Mouse (Mus musculus): ENCODE data around the gene Arl15. TPM values are rescaled to one million over a fixed set of nuclear protein-coding genes. Genes with fewer than 3 reads are reported as not detected.

The Arl15 gene
- polyA plus RNA-seq, 1 experiment from 2014 or later, result 14.6 TPM

DNA sequence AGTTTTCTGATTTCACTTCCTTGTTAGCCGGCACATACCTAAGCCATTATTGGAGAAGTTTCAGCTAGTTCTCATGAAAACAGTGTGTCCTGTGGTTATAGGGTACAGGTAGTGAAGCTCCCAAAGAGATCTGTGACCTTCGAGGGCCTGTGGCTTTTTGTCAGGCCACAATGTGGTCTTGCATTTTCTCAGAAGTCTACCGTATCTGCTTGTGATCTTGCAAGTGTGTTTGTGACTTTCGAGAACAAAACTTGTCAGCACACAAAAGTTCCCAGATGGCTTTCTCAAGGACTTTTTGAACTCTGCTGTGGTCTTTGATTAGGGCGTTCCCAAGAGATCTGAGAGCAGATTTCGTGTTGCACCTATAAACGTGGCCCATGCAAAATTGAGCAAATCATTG is 394.5 kb downstream of the Arl15 start:
- Histone ChIP-seq H3K4me3 (ENCODE audit: low read depth, low read length) (no peak overlapping the region), H3K9me3 (ENCODE audit: control insufficient read depth, low read length) (no peaks in the 10 kb centered on the region), H3K4me2 (ENCODE audit: low read depth, low read length, severe bottlenecking) (no peak overlapping the region), H3K9ac (ENCODE audit: low read length) (no peak overlapping the region), H3K27ac (ENCODE audit: low read depth, low read length) (no peak overlapping the region), H3K27me3 (ENCODE audit: control insufficient read depth, insufficient read depth, low read length) (no peaks in the 10 kb centered on the region), H3K36me3 (ENCODE audit: control insufficient read depth, insufficient read depth, low read length) (no peaks in the 10 kb centered on the region), H3K4me1 (replicated peaks; ENCODE audit: control insufficient read depth, insufficient read depth, low read length) (no peaks in the 10 kb centered on the region)
- DNase-seq (ENCODE audit: low spot score) (no peak), ATAC-seq (replicated peaks; ENCODE audit: low FRiP score) (no peak)
- whole genome bisulfite sequencing, result 96% methylated on average over 7 of the region's 7 CpGs

DNA sequence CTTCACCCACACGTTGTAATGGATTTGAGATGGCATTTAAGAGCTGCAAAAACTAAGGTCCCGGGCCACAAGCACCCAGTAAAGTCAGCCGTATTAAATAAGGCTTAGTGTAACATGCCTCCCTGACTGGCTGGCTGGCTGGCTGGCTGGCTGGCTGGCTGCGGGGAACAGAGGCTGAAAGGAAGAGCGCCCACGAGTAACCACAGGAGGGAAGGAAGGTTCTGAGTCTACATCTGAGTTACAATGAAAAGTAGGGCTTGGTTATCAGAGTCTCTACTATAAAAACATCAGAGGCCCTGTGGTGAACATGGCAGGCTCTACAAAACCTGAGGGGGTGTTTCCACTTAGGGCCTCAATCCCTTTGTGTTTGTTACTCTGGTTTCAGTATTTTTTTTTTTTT is 395.1 kb downstream of the Arl15 start:
- H3K27ac ChIP-seq (ENCODE audit: low read depth, low read length), result no peak overlapping the region
- no peaks in the 10 kb centered on the region for H3K27me3 ChIP-seq (ENCODE audit: control insufficient read depth, insufficient read depth, low read length)
- H3K4me2 ChIP-seq (ENCODE audit: low read depth, low read length, severe bottlenecking), result no peak overlapping the region
- no peak overlapping the region for H3K9ac ChIP-seq (ENCODE audit: low read length)
- no peak for DNase-seq (ENCODE audit: low spot score)
- H3K9me3 ChIP-seq (ENCODE audit: control insufficient read depth, low read length), result no peaks in the 10 kb centered on the region
- WGBS, result 78% methylated on average over 6 of the region's 6 CpGs
- no peak overlapping the region for H3K4me3 ChIP-seq (ENCODE audit: low read depth, low read length)
- H3K4me1 ChIP-seq (replicated peaks; ENCODE audit: control insufficient read depth, insufficient read depth, low read length), result no peaks in the 10 kb centered on the region
- no peak for ATAC-seq (replicated peaks; ENCODE audit: low FRiP score)
- no peaks in the 10 kb centered on the region for H3K36me3 ChIP-seq (ENCODE audit: control insufficient read depth, insufficient read depth, low read length)

DNA sequence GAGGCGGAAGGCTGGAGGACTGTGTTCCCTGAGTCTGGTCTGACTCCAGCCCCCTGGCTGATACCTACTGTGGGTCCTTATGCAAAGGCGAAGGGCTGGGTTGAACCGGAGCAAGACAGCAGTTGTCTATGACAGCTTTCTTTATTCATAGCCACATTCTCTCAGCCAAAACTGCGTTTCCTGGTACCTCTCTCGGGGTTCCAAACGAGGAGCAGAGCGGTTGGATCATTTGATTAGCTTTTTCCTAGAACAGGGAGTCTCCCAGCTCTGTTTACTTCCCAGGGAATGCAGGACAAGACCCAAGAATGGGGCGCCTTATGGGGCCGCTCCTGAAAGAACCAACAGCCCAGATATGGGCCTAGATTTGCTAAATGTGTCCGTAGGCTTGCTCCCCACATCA is 396.6 kb downstream of the Arl15 start:
- H3K4me2 ChIP-seq (ENCODE audit: low read depth, low read length, severe bottlenecking), result no peak overlapping the region
- H3K9ac ChIP-seq (ENCODE audit: low read length), result no peak overlapping the region
- DNase-seq (ENCODE audit: low spot score), result no peak
- no peak overlapping the region for H3K27ac ChIP-seq (ENCODE audit: low read depth, low read length)
- no peak overlapping the region for H3K4me3 ChIP-seq (ENCODE audit: low read depth, low read length)
- no peaks in the 10 kb centered on the region for H3K36me3 ChIP-seq (ENCODE audit: control insufficient read depth, insufficient read depth, low read length)
- H3K9me3 ChIP-seq (ENCODE audit: control insufficient read depth, low read length), result no peaks in the 10 kb centered on the region
- no peaks in the 10 kb centered on the region for H3K27me3 ChIP-seq (ENCODE audit: control insufficient read depth, insufficient read depth, low read length)
- no peak for ATAC-seq (replicated peaks; ENCODE audit: low FRiP score)
- 91% methylated on average over 10 of the region's 10 CpGs for WGBS
- H3K4me1 ChIP-seq (replicated peaks; ENCODE audit: control insufficient read depth, insufficient read depth, low read length), result no peaks in the 10 kb centered on the region

DNA sequence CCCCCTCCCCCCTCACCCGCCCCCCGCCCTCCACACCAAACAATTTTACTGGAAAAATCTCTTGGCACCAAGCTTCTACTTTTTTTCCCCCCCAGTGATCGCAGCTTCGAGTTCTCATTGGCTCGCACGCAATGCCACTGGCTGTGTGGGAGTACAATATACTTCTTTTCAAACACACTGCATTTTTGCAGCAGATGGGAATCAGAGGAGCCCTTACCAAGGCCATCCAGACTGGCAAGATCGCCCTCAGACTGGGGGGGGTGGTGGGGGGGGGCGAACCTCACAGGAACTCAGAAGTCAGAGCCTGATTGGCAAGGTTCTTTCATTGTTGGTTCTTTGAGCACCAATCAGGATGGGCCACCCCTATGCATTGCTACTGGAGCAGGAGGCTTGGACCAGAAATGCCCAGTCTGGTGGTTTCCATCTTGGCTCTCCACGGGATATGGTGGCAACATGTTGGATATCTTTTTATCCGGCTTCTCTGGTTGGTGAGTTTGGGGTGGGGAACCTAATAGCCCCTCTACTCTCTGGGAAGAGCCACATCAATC is 404.0 kb downstream of the Arl15 start:
- H3K36me3 ChIP-seq (ENCODE audit: control insufficient read depth, insufficient read depth, low read length), result no peaks in the 10 kb centered on the region
- no peak for ATAC-seq (replicated peaks; ENCODE audit: low FRiP score)

DNA sequence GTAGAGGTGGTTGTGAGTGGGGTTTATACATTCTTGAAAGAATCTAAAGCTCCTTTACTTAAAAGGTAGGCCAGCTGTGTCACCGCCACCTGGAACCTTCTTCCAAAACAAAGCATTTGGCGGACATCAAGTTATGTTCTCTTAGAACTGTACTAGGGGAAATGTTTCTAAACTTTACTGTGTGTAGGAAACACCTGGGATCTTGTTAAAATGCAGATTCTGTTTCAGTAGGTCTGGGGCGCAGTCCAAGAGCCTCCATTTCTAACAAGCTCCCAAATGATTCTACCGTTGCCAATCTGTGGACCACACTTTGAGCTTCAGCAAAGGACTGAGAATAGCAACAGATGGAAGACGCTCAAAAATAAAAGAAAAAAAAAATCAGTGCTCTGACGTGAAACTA is 405.4 kb downstream of the Arl15 start:
- Histone ChIP-seq H3K9me3 (ENCODE audit: control insufficient read depth, low read length) (no peaks in the 10 kb centered on the region), H3K9ac (ENCODE audit: low read length) (no peak overlapping the region), H3K27me3 (ENCODE audit: control insufficient read depth, insufficient read depth, low read length) (no peaks in the 10 kb centered on the region), H3K4me1 (replicated peaks; ENCODE audit: control insufficient read depth, insufficient read depth, low read length) (no peaks in the 10 kb centered on the region), H3K27ac (ENCODE audit: low read depth, low read length) (no peak overlapping the region), H3K4me2 (ENCODE audit: low read depth, low read length, severe bottlenecking) (no peak overlapping the region), H3K4me3 (ENCODE audit: low read depth, low read length) (no peak overlapping the region), H3K36me3 (ENCODE audit: control insufficient read depth, insufficient read depth, low read length) (no peaks in the 10 kb centered on the region)
- DNase-seq (ENCODE audit: low spot score), result no peak
- ATAC-seq (replicated peaks; ENCODE audit: low FRiP score), result no peak
- 91% methylated on average over 6 of the region's 6 CpGs for WGBS

More for the DNA sequence above, 404.0 kb downstream of the Arl15 start:
- no peak overlapping the region for H3K9ac ChIP-seq (ENCODE audit: low read length)
- H3K4me2 ChIP-seq (ENCODE audit: low read depth, low read length, severe bottlenecking), result no peak overlapping the region
- no peaks in the 10 kb centered on the region for H3K27me3 ChIP-seq (ENCODE audit: control insufficient read depth, insufficient read depth, low read length)
- no peak for DNase-seq (ENCODE audit: low spot score)
- H3K27ac ChIP-seq (ENCODE audit: low read depth, low read length), result no peak overlapping the region
- WGBS, result 88% methylated on average over 10 of the region's 10 CpGs
- no peaks in the 10 kb centered on the region for H3K9me3 ChIP-seq (ENCODE audit: control insufficient read depth, low read length)
- H3K4me1 ChIP-seq (replicated peaks; ENCODE audit: control insufficient read depth, insufficient read depth, low read length), result no peaks in the 10 kb centered on the region
- H3K4me3 ChIP-seq (ENCODE audit: low read depth, low read length), result no peak overlapping the region

DNA sequence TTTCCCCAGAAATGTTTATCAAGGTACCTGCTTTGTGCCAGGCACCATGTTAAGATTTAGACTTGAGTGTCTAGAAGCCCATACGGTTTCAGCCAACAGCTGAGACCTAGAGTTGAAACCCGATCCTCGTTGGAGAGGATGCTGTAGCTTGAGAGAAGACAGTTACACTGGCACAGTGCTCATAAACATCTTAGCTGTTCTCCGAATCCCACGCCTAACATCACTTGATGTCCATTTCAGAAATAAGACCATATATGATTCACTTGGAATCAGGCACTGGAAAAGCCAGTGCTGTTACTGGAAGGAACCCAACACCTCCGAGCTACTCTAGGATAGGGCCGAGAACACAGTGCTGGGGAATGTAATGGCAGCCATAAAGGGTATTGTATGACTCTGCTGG is 406.2 kb downstream of the Arl15 start:
- Histone ChIP-seq H3K9me3 (ENCODE audit: control insufficient read depth, low read length) (no peaks in the 10 kb centered on the region), H3K27ac (ENCODE audit: low read depth, low read length) (no peak overlapping the region), H3K4me2 (ENCODE audit: low read depth, low read length, severe bottlenecking) (no peak overlapping the region), H3K4me1 (replicated peaks; ENCODE audit: control insufficient read depth, insufficient read depth, low read length) (no peaks in the 10 kb centered on the region), H3K4me3 (ENCODE audit: low read depth, low read length) (no peak overlapping the region), H3K9ac (ENCODE audit: low read length) (no peak overlapping the region), H3K27me3 (ENCODE audit: control insufficient read depth, insufficient read depth, low read length) (no peaks in the 10 kb centered on the region), H3K36me3 (ENCODE audit: control insufficient read depth, insufficient read depth, low read length) (no peaks in the 10 kb centered on the region)
- 91% methylated on average over 7 of the region's 7 CpGs for WGBS
- no peak for ATAC-seq (replicated peaks; ENCODE audit: low FRiP score)
- DNase-seq (ENCODE audit: low spot score), result no peak

DNA sequence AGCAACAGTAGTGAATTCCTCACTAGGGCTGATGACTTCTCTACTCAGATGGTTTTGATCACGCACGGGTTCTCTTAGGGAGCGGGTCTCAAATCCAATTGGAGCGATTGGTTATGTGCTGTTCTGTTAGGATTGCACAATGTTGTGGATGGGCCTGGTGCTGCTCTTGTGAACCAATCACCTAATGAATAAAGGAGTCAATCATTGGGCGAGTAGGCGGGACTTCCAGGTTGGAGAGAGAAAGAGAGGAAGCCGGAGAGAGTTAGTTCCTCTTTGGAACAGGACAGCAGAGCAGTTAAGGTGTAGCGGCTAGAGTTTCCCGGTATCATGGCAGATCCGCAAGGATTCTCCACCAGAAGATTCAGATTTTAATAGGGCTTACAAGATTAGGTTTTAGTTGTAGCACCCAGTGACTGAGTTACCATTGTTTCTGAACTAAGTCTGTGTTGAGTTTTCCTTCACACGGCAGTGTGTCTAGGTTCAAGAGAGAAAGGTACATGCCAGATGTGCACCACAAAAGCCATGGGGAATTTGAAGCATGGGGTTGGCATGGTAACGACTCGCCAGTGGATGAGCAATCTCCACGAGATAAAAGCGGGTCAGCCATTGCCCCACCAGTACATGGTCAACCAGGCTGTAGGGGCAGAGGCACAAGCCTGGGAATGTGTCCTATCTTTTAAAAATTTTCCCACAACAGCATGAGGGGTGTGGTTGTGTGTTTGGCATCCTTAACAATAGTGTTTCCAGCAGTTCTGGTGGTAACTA is 408.7 kb downstream of the Arl15 start:
- no peak overlapping the region for H3K27ac ChIP-seq (ENCODE audit: low read depth, low read length)
- DNase-seq (ENCODE audit: low spot score), result no peak
- WGBS, result 91% methylated on average over 15 of the region's 15 CpGs
- H3K36me3 ChIP-seq (ENCODE audit: control insufficient read depth, insufficient read depth, low read length), result no peaks in the 10 kb centered on the region
- no peaks in the 10 kb centered on the region for H3K4me1 ChIP-seq (replicated peaks; ENCODE audit: control insufficient read depth, insufficient read depth, low read length)
- no peak overlapping the region for H3K4me3 ChIP-seq (ENCODE audit: low read depth, low read length)
- no peak overlapping the region for H3K4me2 ChIP-seq (ENCODE audit: low read depth, low read length, severe bottlenecking)
- ATAC-seq (replicated peaks; ENCODE audit: low FRiP score), result no peak
- H3K27me3 ChIP-seq (ENCODE audit: control insufficient read depth, insufficient read depth, low read length), result no peaks in the 10 kb centered on the region
- no peak overlapping the region for H3K9ac ChIP-seq (ENCODE audit: low read length)
- H3K9me3 ChIP-seq (ENCODE audit: control insufficient read depth, low read length), result no peaks in the 10 kb centered on the region
